Mouse (Mus musculus): Measurements from ENCODE around the gene Bad. TPM values are rescaled to one million over a fixed set of nuclear protein-coding genes. Genes with fewer than 3 reads are reported as not detected.

Gene Bad
- total RNA-seq, 1 experiment from 2014 or later, result 16.5 TPM

Other genes with a start within 250 kb of the Bad start
- 28.2 to 41.0 TPM (median 33.2 TPM) in 4 replicates for gene Rps6ka4, start 101.2 kb upstream of the Bad start, total RNA-seq (2023; ENCODE audit: inconsistent age)
- 29.9 to 32.9 TPM (median 31.6 TPM) in 4 replicates for gene Ccdc88b, start 83.7 kb upstream of the Bad start, total RNA-seq (2023; ENCODE audit: inconsistent age)
- 150 to 159 TPM (median 153 TPM) in 4 replicates for gene Trmt112, start 32.2 kb upstream of the Bad start, total RNA-seq (2023; ENCODE audit: inconsistent age)
- gene Prdx5, start 31.8 kb upstream of the Bad start, total RNA-seq (2023; ENCODE audit: inconsistent age), result 86.0 to 104 TPM (median 92.9 TPM) in 4 replicates
- gene Esrra, start 20.0 kb upstream of the Bad start, total RNA-seq (2023; ENCODE audit: inconsistent age), result 55.4 to 59.7 TPM (median 56.1 TPM) in 4 replicates
- not detected in 4 replicates for gene Catsperz, start 16.5 kb upstream of the Bad start, total RNA-seq (2023; ENCODE audit: inconsistent age)
- not detected in 4 replicates for gene Kcnk4, start 7.3 kb upstream of the Bad start, total RNA-seq (2023; ENCODE audit: inconsistent age)
- 20.3 to 22.9 TPM (median 21.1 TPM) in 4 replicates for gene Gpr137, start 619 bp downstream of the Bad start, total RNA-seq (2023; ENCODE audit: inconsistent age)
- gene Ppp1r14b, start 33.1 kb downstream of the Bad start, total RNA-seq (2023; ENCODE audit: inconsistent age), result 89.5 to 93.5 TPM (median 90.6 TPM) in 4 replicates
- 13.5 to 15.8 TPM (median 15.0 TPM) in 4 replicates for gene Plcb3, start 34.6 kb downstream of the Bad start, total RNA-seq (2023; ENCODE audit: inconsistent age)
- gene Fkbp2, start 38.6 kb downstream of the Bad start, total RNA-seq (2023; ENCODE audit: inconsistent age), result 27.8 to 34.0 TPM (median 30.5 TPM) in 4 replicates
- 15.4 to 19.4 TPM (median 17.7 TPM) in 4 replicates for gene Vegfb, start 45.8 kb downstream of the Bad start, total RNA-seq (2023; ENCODE audit: inconsistent age)
- gene Dnajc4, start 50.7 kb downstream of the Bad start, total RNA-seq (2023; ENCODE audit: inconsistent age), result 23.7 to 27.8 TPM (median 26.5 TPM) in 4 replicates
- 4.4 to 6.2 TPM (median 5.2 TPM) in 4 replicates for gene Nudt22, start 54.3 kb downstream of the Bad start, total RNA-seq (2023; ENCODE audit: inconsistent age)
- gene Trpt1, start 54.3 kb downstream of the Bad start, total RNA-seq (2023; ENCODE audit: inconsistent age), result 4.5 to 6.6 TPM (median 5.6 TPM) in 4 replicates
- gene Fermt3, start 77.6 kb downstream of the Bad start, total RNA-seq (2023; ENCODE audit: inconsistent age), result 167 to 182 TPM (median 174 TPM) in 4 replicates
- 98.7 to 127 TPM (median 113 TPM) in 4 replicates for gene Stip1, start 98.1 kb downstream of the Bad start, total RNA-seq (2023; ENCODE audit: inconsistent age)
- 6.5 to 7.3 TPM (median 7.1 TPM) in 4 replicates for gene Macrod1, start 114.9 kb downstream of the Bad start, total RNA-seq (2023; ENCODE audit: inconsistent age)
- gene Flrt1, start 163.9 kb downstream of the Bad start, total RNA-seq (2023; ENCODE audit: inconsistent age), result 0.12 to 0.16 TPM in 2 of 4 replicates, not detected in the others